Mouse (Mus musculus): Measurements from ENCODE around the gene Wdr6. TPM values are rescaled to one million over a fixed set of nuclear protein-coding genes. Genes with fewer than 3 reads are reported as not detected.

The Wdr6 gene
- total and polyA plus RNA-seq, 3 experiments = 22.6 to 36.3 (median 30.0) TPM

GRCm38 (mm10) chr9:108564131-108564530 lies 14.4 kb downstream of the Wdr6 start:
- peaks cover 70% of the 10 kb centered on the region for H3K36me3 ChIP-seq (replicated peaks)
- peak overlapping the region; percentile 56; the same call in 1 of the 2 replicates for H3K4me3 ChIP-seq (ENCODE audit: low read depth, low read length)
- no peak for ATAC-seq (ENCODE audit: extremely low read depth, insufficient number of reproducible peaks, low FRiP score, poor library complexity, severe bottlenecking)

GRCm38 (mm10) chr9:108563671-108564070 lies 14.9 kb downstream of the Wdr6 start:
- ATAC-seq (ENCODE audit: extremely low read depth, insufficient number of reproducible peaks, low FRiP score, poor library complexity, severe bottlenecking) (no peak), DNase-seq (ENCODE audit: low spot score) (no peak)
- H3K4me1 ChIP-seq (ENCODE audit: insufficient read depth, low read depth, low read length) = peaks cover 73% of the 10 kb centered on the region
- no peaks in the 10 kb centered on the region for H3K9me3 ChIP-seq (replicated peaks)
- no peaks in the 10 kb centered on the region for H3K27me3 ChIP-seq (ENCODE audit: insufficient read depth, low read length)
- TF ChIP-seq TAL1 (conservative IDR thresholded peaks at IDR 0.05; ENCODE audit: low read depth, low read length) = no peak
- no peak for TF ChIP-seq GATA2 (IDR thresholded peaks at IDR 0.05; ENCODE audit: borderline replicate concordance, low read depth, low read length)
- no peak for TF ChIP-seq CTCF (IDR thresholded peaks at IDR 0.05; ENCODE audit: low read depth, low read length)
- TF ChIP-seq GATA1 (IDR thresholded peaks at IDR 0.05; ENCODE audit: borderline replicate concordance, low read length) = no peak
- no peak for TF ChIP-seq POLR2AphosphoS5 (IDR thresholded peaks at IDR 0.05; ENCODE audit: insufficient replicate concordance, low read depth, low read length)
- peak overlapping the region; percentile 56; the same call in 1 of the 2 replicates for H3K4me3 ChIP-seq (ENCODE audit: low read depth, low read length)
- peaks cover 70% of the 10 kb centered on the region for H3K36me3 ChIP-seq (replicated peaks)

More at GRCm38 (mm10) chr9:108564131-108564530, 14.4 kb downstream of the Wdr6 start:
- no peak for DNase-seq (ENCODE audit: low spot score)
- TF ChIP-seq GATA2 (IDR thresholded peaks at IDR 0.05; ENCODE audit: borderline replicate concordance, low read depth, low read length) = no peak
- no peak for TF ChIP-seq POLR2AphosphoS5 (IDR thresholded peaks at IDR 0.05; ENCODE audit: insufficient replicate concordance, low read depth, low read length)
- no peak for TF ChIP-seq CTCF (IDR thresholded peaks at IDR 0.05; ENCODE audit: low read depth, low read length)
- no peak for TF ChIP-seq TAL1 (conservative IDR thresholded peaks at IDR 0.05; ENCODE audit: low read depth, low read length)
- TF ChIP-seq GATA1 (IDR thresholded peaks at IDR 0.05; ENCODE audit: borderline replicate concordance, low read length) = no peak
- H3K27me3 ChIP-seq (ENCODE audit: insufficient read depth, low read length) = no peaks in the 10 kb centered on the region
- peaks cover 73% of the 10 kb centered on the region for H3K4me1 ChIP-seq (ENCODE audit: insufficient read depth, low read depth, low read length)
- no peaks in the 10 kb centered on the region for H3K9me3 ChIP-seq (replicated peaks)

DNA sequence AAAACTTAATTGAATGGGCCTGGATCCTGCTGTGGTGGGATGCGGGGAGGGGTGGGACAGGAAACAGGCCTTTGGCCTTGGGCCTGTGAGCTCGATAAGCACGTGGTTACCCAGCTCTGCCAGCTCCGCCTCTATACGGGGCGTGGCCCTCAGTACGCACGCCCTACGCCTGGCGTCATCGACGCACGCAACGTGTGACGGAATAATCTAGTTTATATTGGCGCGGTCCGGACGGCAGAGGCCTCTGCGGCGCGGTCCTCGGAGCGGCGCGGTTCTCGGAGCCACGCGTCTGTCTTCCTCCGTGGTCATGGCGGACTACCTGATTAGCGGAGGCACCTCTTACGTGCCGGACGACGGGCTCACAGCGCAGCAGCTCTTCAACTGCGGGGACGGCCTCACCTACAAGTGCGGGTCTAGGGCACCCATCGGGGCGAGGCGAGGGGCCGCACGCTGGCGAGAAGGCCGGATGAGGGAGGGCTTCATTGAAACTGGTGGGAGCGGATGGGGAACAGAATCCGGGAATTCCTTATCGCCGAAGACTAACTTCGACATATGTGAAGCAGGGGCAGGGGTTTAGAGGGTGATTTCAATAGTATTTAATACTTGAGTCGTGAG lies 18.2 kb downstream of the Wdr6 start, which contains the start of gene Impdh2:
Impdh2 (plus strand) TSS at position 60 of the 615 bp plus-strand sequence.
- TF ChIP-seq POLR2AphosphoS5 (IDR thresholded peaks at IDR 0.05; ENCODE audit: insufficient replicate concordance, low read depth, low read length) (peak; percentile 79; the same call in 1 of the 2 replicates), TAL1 (conservative IDR thresholded peaks at IDR 0.05; ENCODE audit: low read depth, low read length) (no peak; the same call in 1 of the 2 replicates)
- H3K4me3 ChIP-seq (ENCODE audit: low read depth, low read length) = peak within 1 kb of the TSS; percentile 71
- peaks cover 67% of the 10 kb centered on the region for H3K4me1 ChIP-seq (ENCODE audit: insufficient read depth, low read depth, low read length)
- H3K27me3 ChIP-seq (ENCODE audit: insufficient read depth, low read length) = no peaks in the 10 kb centered on the region
- peak; percentile 89 for DNase-seq (ENCODE audit: low spot score)
- no peaks in the 10 kb centered on the region for H3K9me3 ChIP-seq (replicated peaks)
- peak; percentile 98 for ATAC-seq (ENCODE audit: extremely low read depth, insufficient number of reproducible peaks, low FRiP score, poor library complexity, severe bottlenecking)
- H3K36me3 ChIP-seq (replicated peaks) = peaks cover 87% of the 10 kb centered on the region

DNA sequence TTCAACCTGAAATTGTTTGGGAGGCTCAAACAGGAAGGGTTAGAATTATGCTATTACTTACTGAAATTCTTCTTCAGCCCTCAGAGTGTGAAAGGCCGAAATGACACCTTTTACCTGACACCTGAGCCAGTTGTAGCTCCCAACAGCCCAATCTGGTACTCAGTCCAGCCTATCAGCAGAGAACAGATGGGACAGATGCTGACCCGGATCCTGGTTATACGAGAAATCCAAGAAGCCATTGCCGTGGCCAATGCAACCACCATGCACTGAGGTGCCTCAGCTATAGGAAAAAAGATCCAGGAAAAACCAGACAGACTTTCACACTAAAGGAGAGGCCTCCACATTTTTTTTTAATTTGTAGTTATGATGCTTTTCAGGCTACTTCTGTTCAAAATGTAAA lies 19.4 kb downstream of the Wdr6 start:
- no peak for ATAC-seq (ENCODE audit: extremely low read depth, insufficient number of reproducible peaks, low FRiP score, poor library complexity, severe bottlenecking)
- Histone ChIP-seq H3K27me3 (ENCODE audit: insufficient read depth, low read length) (no peaks in the 10 kb centered on the region), H3K9me3 (replicated peaks) (no peaks in the 10 kb centered on the region), H3K36me3 (replicated peaks) (peaks cover 87% of the 10 kb centered on the region), H3K4me1 (ENCODE audit: insufficient read depth, low read depth, low read length) (peaks cover 57% of the 10 kb centered on the region), H3K4me3 (ENCODE audit: low read depth, low read length) (no peak overlapping the region)
- no peak for DNase-seq (ENCODE audit: low spot score)
- no peak for TF ChIP-seq CTCF (IDR thresholded peaks at IDR 0.05; ENCODE audit: low read depth, low read length)

DNA sequence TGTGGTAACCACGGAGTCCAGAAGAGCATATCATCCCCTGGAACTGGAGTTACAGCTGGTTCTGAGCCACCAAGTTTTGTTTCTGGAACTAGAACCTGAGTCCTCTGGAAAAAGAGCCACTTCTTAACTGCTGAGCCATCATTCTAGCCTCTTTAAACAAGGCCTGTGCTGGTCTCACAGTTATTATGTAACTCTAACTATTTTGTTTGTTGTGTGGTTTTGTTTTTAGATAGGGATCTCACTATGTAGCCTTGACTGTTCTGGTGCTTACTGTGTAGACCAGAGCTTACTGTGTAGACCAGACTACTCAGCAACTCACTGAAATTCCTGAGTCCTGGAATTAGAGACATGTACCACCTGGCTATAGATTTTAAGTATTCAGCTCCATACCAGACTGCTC lies 31.7 kb downstream of the Wdr6 start:
- Histone ChIP-seq H3K4me1 (ENCODE audit: insufficient read depth, low read depth, low read length) (peaks cover 8% of the 10 kb centered on the region), H3K36me3 (replicated peaks) (peaks cover 91% of the 10 kb centered on the region), H3K9me3 (replicated peaks) (no peaks in the 10 kb centered on the region), H3K4me3 (ENCODE audit: low read depth, low read length) (no peak overlapping the region), H3K27me3 (ENCODE audit: insufficient read depth, low read length) (no peaks in the 10 kb centered on the region)
- DNase-seq (ENCODE audit: low spot score) = no peak
- ATAC-seq (ENCODE audit: extremely low read depth, insufficient number of reproducible peaks, low FRiP score, poor library complexity, severe bottlenecking) = no peak
- TF ChIP-seq GATA2 (IDR thresholded peaks at IDR 0.05; ENCODE audit: borderline replicate concordance, low read depth, low read length) (no peak), GATA1 (IDR thresholded peaks at IDR 0.05; ENCODE audit: borderline replicate concordance, low read length) (no peak), POLR2AphosphoS5 (IDR thresholded peaks at IDR 0.05; ENCODE audit: insufficient replicate concordance, low read depth, low read length) (no peak), TAL1 (conservative IDR thresholded peaks at IDR 0.05; ENCODE audit: low read depth, low read length) (no peak), CTCF (IDR thresholded peaks at IDR 0.05; ENCODE audit: low read depth, low read length) (no peak)

- ATAC-seq (ENCODE audit: extremely low read depth, insufficient number of reproducible peaks, low FRiP score, poor library complexity, severe bottlenecking) (no peak), DNase-seq (ENCODE audit: low spot score) (no peak)
- H3K36me3 ChIP-seq (replicated peaks) = peaks cover 92% of the 10 kb centered on the region
- no peaks in the 10 kb centered on the region for H3K27me3 ChIP-seq (ENCODE audit: insufficient read depth, low read length)
- no peak overlapping the region for H3K4me3 ChIP-seq (ENCODE audit: low read depth, low read length)
- TF ChIP-seq GATA2 (IDR thresholded peaks at IDR 0.05; ENCODE audit: borderline replicate concordance, low read depth, low read length) (no peak), POLR2AphosphoS5 (IDR thresholded peaks at IDR 0.05; ENCODE audit: insufficient replicate concordance, low read depth, low read length) (no peak), TAL1 (conservative IDR thresholded peaks at IDR 0.05; ENCODE audit: low read depth, low read length) (no peak), CTCF (IDR thresholded peaks at IDR 0.05; ENCODE audit: low read depth, low read length) (no peak), GATA1 (IDR thresholded peaks at IDR 0.05; ENCODE audit: borderline replicate concordance, low read length) (no peak)
- H3K9me3 ChIP-seq (replicated peaks) = no peaks in the 10 kb centered on the region
- peaks cover 6% of the 10 kb centered on the region; the same call in 1 of the 2 replicates for H3K4me1 ChIP-seq (ENCODE audit: insufficient read depth, low read depth, low read length)
These were observed 32.6 kb downstream of the Wdr6 start for GRCm38 (mm10) chr9:108545986-108546385.
